Mouse (Mus musculus) small intestine, adult 2 months (tissue): ENCODE results near the gene Cdc37l1.

ENCODE experiments used
- CTCF ChIP-seq: fragments of 200-500 bp; IDR thresholded peaks from 2 replicates; pipeline ENCODE4 v1.5.1; 2012; ENCODE audit warnings: low read depth, mild to moderate bottlenecking, control low read depth, inconsistent platforms, low read length, moderate library complexity, mixed read lengths; ENCODE audit not compliant: insufficient replicate concordance, insufficient read length; ENCODE audit errors: extremely low read depth
- POLR2A ChIP-seq: fragments of 200-500 bp; IDR thresholded peaks from 2 replicates; pipeline ENCODE4 v1.6.1; 2012; ENCODE audit warnings: low read depth, mild to moderate bottlenecking, control low read depth, inconsistent platforms, low read length, moderate library complexity

GRCm38 (mm10) chr19:28968178-28968577 lies 22.0 kb upstream of the Cdc37l1 start:
- TF ChIP-seq POLR2A (no peak), CTCF (no peak)
